Mouse (Mus musculus): Measurements from ENCODE around the gene Ccl26. TPM values are rescaled to one million over a fixed set of nuclear protein-coding genes. Genes with fewer than 3 reads are reported as not detected.

Gene Ccl26
- total and polyA plus RNA-seq, 3 experiments: not detected

DNA sequence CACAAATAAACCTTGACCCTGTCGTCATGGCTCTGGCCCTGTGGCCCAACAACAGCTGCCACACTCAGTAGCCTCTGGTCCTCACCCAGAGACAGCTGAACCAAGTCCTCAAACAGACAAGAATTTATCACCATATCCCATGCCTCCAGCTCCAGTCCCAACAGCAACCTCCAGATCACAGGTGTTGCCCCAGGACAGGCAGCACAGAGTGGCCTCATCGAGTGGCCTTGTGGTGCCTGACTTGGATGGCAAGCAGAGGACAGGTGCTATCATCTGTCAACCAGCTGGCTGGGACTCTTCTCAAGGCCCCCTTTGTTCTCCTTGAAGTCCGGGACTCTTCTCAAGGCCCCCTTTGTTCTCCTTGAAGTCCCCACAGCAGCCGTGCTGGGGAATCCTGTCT lies 50.2 kb downstream of the Ccl26 start:
- no peak overlapping the region for H3K9ac ChIP-seq (ENCODE audit: low read depth, low read length)
- H3K27me3 ChIP-seq (ENCODE audit: control insufficient read depth, insufficient read depth, low read length): no peaks in the 10 kb centered on the region
- WGBS: 79% methylated on average over 4 of the region's 4 CpGs
- H3K4me1 ChIP-seq (ENCODE audit: control insufficient read depth, insufficient read depth, low read length): peaks cover 1% of the 10 kb centered on the region; the same call in 1 of the 2 replicates
- no peak overlapping the region for H3K4me3 ChIP-seq
- intact Hi-C loops (cut with DNase I): loop anchor here (5.0 kb wide), 2 partner anchors 34 to 104 kb away; partner anchors contain the start of gene Hip1
- no peaks in the 10 kb centered on the region for H3K36me3 ChIP-seq (ENCODE audit: control insufficient read depth, insufficient read depth, low read length)
- no peak overlapping the region for H3K27ac ChIP-seq
- no peaks in the 10 kb centered on the region for H3K79me2 ChIP-seq (replicated peaks; ENCODE audit: control insufficient read depth, insufficient read depth, low read length)
- DNase-seq: no peak
- TF ChIP-seq POLR2A (IDR thresholded peaks at IDR 0.05; ENCODE audit: insufficient read depth, low read depth, low read length) (no peak), EP300 (IDR thresholded peaks at IDR 0.05; ENCODE audit: insufficient read depth, low read depth, low read length) (no peak), CTCF (IDR thresholded peaks at IDR 0.05) (no peak)

DNA sequence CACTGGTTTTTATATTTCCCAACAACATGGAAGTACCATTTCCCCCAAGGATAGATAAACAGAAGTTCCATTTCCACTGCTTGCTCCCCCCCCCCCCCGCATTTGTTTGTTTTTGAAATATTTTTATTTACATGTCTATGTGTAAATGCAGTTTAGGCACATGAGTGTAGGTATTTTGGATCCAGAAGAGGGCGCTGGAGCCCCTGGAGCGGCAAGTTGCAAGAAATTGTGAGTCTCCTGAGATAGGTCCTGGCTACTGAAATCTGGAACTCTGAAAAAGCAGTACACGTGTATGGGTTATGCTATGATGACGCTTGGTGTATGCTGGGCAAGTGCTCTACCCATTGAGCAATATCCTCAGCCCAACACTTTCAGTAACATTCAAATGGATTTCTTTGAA lies 52.3 kb downstream of the Ccl26 start:
- no peak for DNase-seq
- H3K36me3 ChIP-seq (ENCODE audit: control insufficient read depth, insufficient read depth, low read length): no peaks in the 10 kb centered on the region
- H3K27me3 ChIP-seq (ENCODE audit: control insufficient read depth, insufficient read depth, low read length): no peaks in the 10 kb centered on the region
- no peaks in the 10 kb centered on the region for H3K79me2 ChIP-seq (replicated peaks; ENCODE audit: control insufficient read depth, insufficient read depth, low read length)
- TF ChIP-seq CTCF (IDR thresholded peaks at IDR 0.05) (peak; percentile 60), EP300 (IDR thresholded peaks at IDR 0.05; ENCODE audit: insufficient read depth, low read depth, low read length) (no peak), POLR2A (IDR thresholded peaks at IDR 0.05; ENCODE audit: insufficient read depth, low read depth, low read length) (no peak)
- H3K4me1 ChIP-seq (ENCODE audit: control insufficient read depth, insufficient read depth, low read length): peaks cover 1% of the 10 kb centered on the region; the same call in 1 of the 2 replicates
- 60% methylated on average over 5 of the region's 5 CpGs for WGBS
- no peak overlapping the region for H3K4me3 ChIP-seq
- H3K27ac ChIP-seq: no peak overlapping the region
- intact Hi-C loops (cut with DNase I): loop anchor here (5.0 kb wide), 2 partner anchors 36 to 106 kb away; partner anchors contain the start of gene Hip1
- no peak overlapping the region for H3K9ac ChIP-seq (ENCODE audit: low read depth, low read length)

Other genes starting within 250 kb of the Ccl26 start
- gene Fkbp6, start 213.5 kb downstream of the Ccl26 start, total RNA-seq (2021): under 1 TPM; 0.31 to 0.41 TPM
- gene Fkbp6, start 213.5 kb downstream of the Ccl26 start, polyA plus RNA-seq (2012; rRNA removed): 0.26 TPM in 1 of 2 replicates, not detected in the other
- gene Trim50, start 210.3 kb downstream of the Ccl26 start, total RNA-seq (2021): under 1 TPM; 0.11 to 0.18 TPM
- not detected in 2 replicates for gene Trim50, start 210.3 kb downstream of the Ccl26 start, polyA plus RNA-seq (2012; rRNA removed)
- gene Nsun5, start 193.6 kb downstream of the Ccl26 start, total RNA-seq (2021): 10 to 100 TPM; 14.1 to 18.3 TPM
- 21.6 and 25.4 TPM in 2 replicates for gene Nsun5, start 193.6 kb downstream of the Ccl26 start, polyA plus RNA-seq (2012; rRNA removed)
- 10 to 100 TPM; 12.3 to 13.1 TPM for gene Pom121, start 169.0 kb downstream of the Ccl26 start, total RNA-seq (2021)
- 9.2 and 11.3 TPM in 2 replicates for gene Pom121, start 169.0 kb downstream of the Ccl26 start, polyA plus RNA-seq (2012; rRNA removed)
- 10 to 100 TPM; 25.0 to 29.6 TPM for gene Hip1, start 18.4 kb downstream of the Ccl26 start, total RNA-seq (2021)
- gene Hip1, start 18.4 kb downstream of the Ccl26 start, polyA plus RNA-seq (2012; rRNA removed): 22.2 and 34.4 TPM in 2 replicates
- gene Ccl24, start 9.5 kb upstream of the Ccl26 start, total RNA-seq (2021): 1 to 10 TPM; 2.6 TPM
- gene Ccl24, start 9.5 kb upstream of the Ccl26 start, polyA plus RNA-seq (2012; rRNA removed): 3.2 and 4.3 TPM in 2 replicates
- gene Rhbdd2, start 69.0 kb upstream of the Ccl26 start, total RNA-seq (2021): 10 to 100 TPM; 18.2 to 23.9 TPM
- gene Rhbdd2, start 69.0 kb upstream of the Ccl26 start, polyA plus RNA-seq (2012; rRNA removed): 23.0 and 27.6 TPM in 2 replicates
- 10 to 100 TPM; 63.0 to 77.4 TPM for gene Por, start 106.5 kb upstream of the Ccl26 start, total RNA-seq (2021)
- 76.7 and 93.6 TPM in 2 replicates for gene Por, start 106.5 kb upstream of the Ccl26 start, polyA plus RNA-seq (2012; rRNA removed)
- 10 to 100 TPM; 13.6 to 19.3 TPM for gene Tmem120a, start 180.9 kb upstream of the Ccl26 start, total RNA-seq (2021)
- 18.5 and 27.3 TPM in 2 replicates for gene Tmem120a, start 180.9 kb upstream of the Ccl26 start, polyA plus RNA-seq (2012; rRNA removed)
- not detected for gene Styxl1, start 214.8 kb upstream of the Ccl26 start, total RNA-seq (2021)
- 0.20 TPM in 1 of 2 replicates, not detected in the other for gene Styxl1, start 214.8 kb upstream of the Ccl26 start, polyA plus RNA-seq (2012; rRNA removed)
- gene Mdh2, start 214.9 kb upstream of the Ccl26 start, total RNA-seq (2021): 1,000 to 10,000 TPM; 1,645 to 1,928 TPM
- gene Mdh2, start 214.9 kb upstream of the Ccl26 start, polyA plus RNA-seq (2012; rRNA removed): 2,909 and 3,459 TPM in 2 replicates
- gene Srrm3, start 243.3 kb upstream of the Ccl26 start, total RNA-seq (2021): not detected
- gene Srrm3, start 243.3 kb upstream of the Ccl26 start, polyA plus RNA-seq (2012; rRNA removed): not detected in 2 replicates

All from heart, adult 2 months (tissue).